Mouse (Mus musculus): ENCODE results near the gene Il9r. TPM values are rescaled to one million over a fixed set of nuclear protein-coding genes. Genes with fewer than 3 reads are reported as not detected.

Il9r gene
- polyA plus RNA-seq (2015; fragmentation: Nextera tagmentation; extraction: Ambion mirVana): not detected in 2 replicates

DNA sequence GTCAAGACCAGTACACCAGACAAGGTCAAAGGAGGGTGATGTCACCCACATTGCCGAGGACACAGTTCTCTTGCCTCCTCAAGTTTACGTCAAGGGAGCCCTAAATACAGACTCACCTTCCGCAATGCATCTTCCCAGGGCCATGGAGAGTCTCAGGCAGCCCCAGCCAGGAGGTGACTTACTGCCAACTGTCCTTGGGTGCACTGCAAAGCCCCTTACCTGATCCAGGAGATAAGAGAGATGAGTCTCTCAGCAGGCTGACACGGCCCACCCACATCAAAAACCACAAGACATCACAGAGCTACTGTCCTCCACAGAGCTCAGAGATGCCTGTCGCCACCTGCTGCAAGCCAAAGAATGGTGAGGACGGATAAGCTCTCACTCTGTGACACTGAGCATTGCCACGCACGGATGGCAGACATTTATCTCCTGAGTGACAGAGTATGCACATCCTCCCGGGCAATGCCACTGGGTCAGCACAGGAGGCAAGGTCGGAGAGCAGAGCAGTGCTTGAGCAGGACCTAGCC, at the start of gene Il9r:
Il9r (minus strand) TSS at position 205 of the 527 bp plus-strand sequence.
- no peak within 1 kb of the TSS for H3K4me2 ChIP-seq (replicated peaks; ENCODE audit: low read depth)
- 67% methylated on average over 10 of the region's 10 CpGs for WGBS
- 0 out of 2 replicates have a peak, but pooled peaks cover 3% of the 10 kb centered on the region for H3K4me1 ChIP-seq (replicated peaks; ENCODE audit: control insufficient read depth, insufficient read depth, low read length)
- no peak for TF ChIP-seq CTCF (IDR thresholded peaks at IDR 0.05; ENCODE audit: low read depth)
- no peak within 1 kb of the TSS for H3K27ac ChIP-seq (ENCODE audit: low read depth, low read length)
- no peaks in the 10 kb centered on the region for H3K36me3 ChIP-seq (ENCODE audit: control insufficient read depth, insufficient read depth)
- no peaks in the 10 kb centered on the region for H3K9me3 ChIP-seq (ENCODE audit: control insufficient read depth)
- no peaks in the 10 kb centered on the region for H3K27me3 ChIP-seq (replicated peaks; ENCODE audit: control insufficient read depth, insufficient read depth, low read length)
- ATAC-seq: no peak
- H3K9ac ChIP-seq (ENCODE audit: low read depth, low read length): no peak within 1 kb of the TSS
- H3K4me3 ChIP-seq (ENCODE audit: low read depth, low read length): no peak within 1 kb of the TSS

DNA sequence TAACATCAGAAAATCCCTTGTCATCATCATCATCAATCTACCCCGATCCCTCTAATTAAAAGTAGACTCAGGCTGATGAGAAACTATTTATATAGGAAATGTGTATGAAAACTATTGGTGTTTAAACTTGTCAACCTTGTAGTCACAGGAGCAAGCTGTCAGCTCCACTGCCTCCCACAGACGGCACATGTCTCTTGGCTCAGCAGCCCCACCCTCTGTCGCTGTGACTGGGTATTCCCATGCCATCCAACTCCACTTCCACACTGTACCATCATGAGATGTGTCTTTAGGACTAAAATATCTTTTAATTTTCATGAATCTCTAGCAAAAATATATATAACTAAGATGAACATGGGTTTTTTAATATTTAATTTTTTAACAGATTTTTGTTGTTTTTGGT, 48.3 kb upstream of the Il9r start:
- H3K4me1 ChIP-seq (replicated peaks; ENCODE audit: control insufficient read depth, insufficient read depth, low read length): no peaks in the 10 kb centered on the region
- H3K27ac ChIP-seq (ENCODE audit: low read depth, low read length): no peak overlapping the region
- no peak for TF ChIP-seq CTCF (IDR thresholded peaks at IDR 0.05; ENCODE audit: low read depth)
- H3K4me3 ChIP-seq (ENCODE audit: low read depth, low read length): no peak overlapping the region
- no peak overlapping the region for H3K4me2 ChIP-seq (replicated peaks; ENCODE audit: low read depth)
- no peaks in the 10 kb centered on the region for H3K9me3 ChIP-seq (ENCODE audit: control insufficient read depth)
- 77% methylated on average over 3 of the region's 3 CpGs for WGBS
- ATAC-seq: no peak
- H3K9ac ChIP-seq (ENCODE audit: low read depth, low read length): no peak overlapping the region
- no peaks in the 10 kb centered on the region for H3K27me3 ChIP-seq (replicated peaks; ENCODE audit: control insufficient read depth, insufficient read depth, low read length)
- H3K36me3 ChIP-seq (ENCODE audit: control insufficient read depth, insufficient read depth): peaks cover 49% of the 10 kb centered on the region

DNA sequence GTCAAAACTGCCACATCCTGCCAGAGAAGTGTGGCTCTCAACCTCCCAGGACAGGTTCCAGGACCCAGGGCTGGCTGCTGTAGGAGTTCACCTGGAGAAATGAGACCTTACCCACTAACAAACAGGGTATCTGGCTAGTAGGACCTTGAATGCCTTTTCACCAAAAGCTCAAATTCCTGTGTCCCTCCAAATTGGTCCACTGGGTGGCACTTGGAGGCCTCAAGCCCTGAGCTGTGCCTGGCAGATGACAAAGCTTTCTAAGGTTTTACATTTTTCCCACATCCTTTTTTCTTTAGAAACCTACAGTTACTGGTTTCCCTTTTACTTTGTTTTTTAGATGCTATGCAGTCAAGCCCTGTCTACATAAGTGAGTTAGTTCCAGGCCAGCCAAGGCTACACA, 47.0 kb upstream of the Il9r start:
- peak; percentile 36 for TF ChIP-seq CTCF (IDR thresholded peaks at IDR 0.05; ENCODE audit: low read depth)
- Histone ChIP-seq H3K27me3 (replicated peaks; ENCODE audit: control insufficient read depth, insufficient read depth, low read length) (no peaks in the 10 kb centered on the region), H3K27ac (ENCODE audit: low read depth, low read length) (no peak overlapping the region), H3K4me1 (replicated peaks; ENCODE audit: control insufficient read depth, insufficient read depth, low read length) (no peaks in the 10 kb centered on the region; the same call in 1 of the 2 replicates), H3K4me2 (replicated peaks; ENCODE audit: low read depth) (no peak overlapping the region), H3K9me3 (ENCODE audit: control insufficient read depth) (no peaks in the 10 kb centered on the region), H3K9ac (ENCODE audit: low read depth, low read length) (no peak overlapping the region), H3K4me3 (ENCODE audit: low read depth, low read length) (no peak overlapping the region), H3K36me3 (ENCODE audit: control insufficient read depth, insufficient read depth) (peaks cover 51% of the 10 kb centered on the region)
- ATAC-seq: no peak

DNA sequence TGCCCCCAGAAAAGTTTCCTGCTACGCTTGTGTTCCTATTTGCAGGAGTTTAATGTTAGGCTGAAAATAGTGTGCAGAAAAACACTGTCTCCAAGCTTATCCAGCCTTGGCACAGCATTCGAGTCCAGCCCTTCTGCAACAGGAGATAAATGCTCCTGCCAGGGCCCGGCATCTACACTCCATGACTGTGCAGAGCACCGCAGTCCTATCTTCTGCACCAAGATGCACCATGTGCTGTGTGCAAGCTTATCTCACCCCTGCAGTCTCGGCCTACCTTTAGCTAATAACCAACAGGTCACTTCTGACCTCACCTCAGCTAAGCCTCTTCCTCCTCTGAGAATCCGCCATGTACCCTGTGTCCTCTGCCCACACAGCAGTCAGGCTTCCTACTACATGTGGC, 45.5 kb upstream of the Il9r start:
- ATAC-seq: peak; percentile 28; the same call in 1 of the 2 replicates
- H3K4me2 ChIP-seq (replicated peaks; ENCODE audit: low read depth): no peak overlapping the region
- no peak overlapping the region for H3K4me3 ChIP-seq (ENCODE audit: low read depth, low read length)
- no peaks in the 10 kb centered on the region for H3K27me3 ChIP-seq (replicated peaks; ENCODE audit: control insufficient read depth, insufficient read depth, low read length)
- 90% methylated on average over 6 of the region's 6 CpGs for WGBS
- H3K36me3 ChIP-seq (ENCODE audit: control insufficient read depth, insufficient read depth): peaks cover 59% of the 10 kb centered on the region
- no peak overlapping the region for H3K27ac ChIP-seq (ENCODE audit: low read depth, low read length)
- H3K9ac ChIP-seq (ENCODE audit: low read depth, low read length): no peak overlapping the region
- no peaks in the 10 kb centered on the region for H3K9me3 ChIP-seq (ENCODE audit: control insufficient read depth)
- TF ChIP-seq CTCF (IDR thresholded peaks at IDR 0.05; ENCODE audit: low read depth): no peak
- H3K4me1 ChIP-seq (replicated peaks; ENCODE audit: control insufficient read depth, insufficient read depth, low read length): peaks cover 2% of the 10 kb centered on the region; the same call in 1 of the 2 replicates

DNA sequence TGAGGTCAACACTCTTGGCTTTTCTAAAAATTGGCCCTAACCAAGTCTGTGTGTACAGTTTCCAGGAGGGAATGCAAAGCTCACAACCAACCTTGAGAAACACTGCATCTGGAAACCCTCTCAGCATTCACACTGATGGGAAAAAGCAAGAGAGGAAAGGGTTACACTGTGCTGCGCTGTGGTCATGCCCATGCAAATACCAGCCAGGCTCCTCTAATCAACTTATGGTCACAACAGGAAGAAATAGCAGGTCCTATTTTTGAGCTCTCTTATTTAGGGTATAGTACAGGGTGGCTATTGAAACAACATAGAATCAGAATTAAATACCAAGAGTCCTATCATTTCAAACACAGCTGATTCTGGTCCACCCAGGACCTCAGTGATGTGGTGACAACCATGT, 44.5 kb upstream of the Il9r start:
- 87% methylated on average over 1 of the region's 1 CpGs for WGBS
- peaks cover 58% of the 10 kb centered on the region for H3K36me3 ChIP-seq (ENCODE audit: control insufficient read depth, insufficient read depth)
- no peak overlapping the region for H3K27ac ChIP-seq (ENCODE audit: low read depth, low read length)
- H3K9ac ChIP-seq (ENCODE audit: low read depth, low read length): no peak overlapping the region
- H3K4me3 ChIP-seq (ENCODE audit: low read depth, low read length): no peak overlapping the region
- ATAC-seq: no peak
- no peaks in the 10 kb centered on the region for H3K27me3 ChIP-seq (replicated peaks; ENCODE audit: control insufficient read depth, insufficient read depth, low read length)
- H3K9me3 ChIP-seq (ENCODE audit: control insufficient read depth): no peaks in the 10 kb centered on the region
- H3K4me1 ChIP-seq (replicated peaks; ENCODE audit: control insufficient read depth, insufficient read depth, low read length): peaks cover 2% of the 10 kb centered on the region; the same call in 1 of the 2 replicates
- no peak overlapping the region for H3K4me2 ChIP-seq (replicated peaks; ENCODE audit: low read depth)
- no peak for TF ChIP-seq CTCF (IDR thresholded peaks at IDR 0.05; ENCODE audit: low read depth)

DNA sequence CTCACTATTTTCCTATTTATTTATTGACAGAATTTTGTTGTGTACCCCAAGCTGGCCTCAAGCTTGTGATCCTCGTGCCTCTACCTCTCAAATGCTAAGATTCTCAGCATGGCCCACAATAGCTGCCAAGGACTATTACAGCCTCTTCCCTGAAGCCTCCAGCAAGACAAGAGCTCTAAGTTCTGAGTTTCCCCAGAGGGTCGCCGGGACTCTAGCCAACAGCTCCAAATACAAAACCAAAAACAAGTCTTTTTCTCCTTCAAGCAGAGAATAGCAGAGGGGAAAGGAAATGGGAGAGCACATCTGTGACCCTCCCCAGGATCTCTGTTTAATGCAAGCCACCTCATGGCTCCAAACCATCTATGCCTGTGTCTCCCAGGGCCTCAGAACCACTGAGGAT, 44.0 kb upstream of the Il9r start:
- no peak overlapping the region for H3K9ac ChIP-seq (ENCODE audit: low read depth, low read length)
- no peak for ATAC-seq
- no peak overlapping the region for H3K4me3 ChIP-seq (ENCODE audit: low read depth, low read length)
- no peak for TF ChIP-seq CTCF (IDR thresholded peaks at IDR 0.05; ENCODE audit: low read depth)
- H3K36me3 ChIP-seq (ENCODE audit: control insufficient read depth, insufficient read depth): peaks cover 57% of the 10 kb centered on the region
- H3K27ac ChIP-seq (ENCODE audit: low read depth, low read length): no peak overlapping the region; the same call in 1 of the 2 replicates
- no peak overlapping the region for H3K4me2 ChIP-seq (replicated peaks; ENCODE audit: low read depth)
- H3K27me3 ChIP-seq (replicated peaks; ENCODE audit: control insufficient read depth, insufficient read depth, low read length): no peaks in the 10 kb centered on the region
- H3K9me3 ChIP-seq (ENCODE audit: control insufficient read depth): no peaks in the 10 kb centered on the region
- peaks cover 2% of the 10 kb centered on the region; the same call in 1 of the 2 replicates for H3K4me1 ChIP-seq (replicated peaks; ENCODE audit: control insufficient read depth, insufficient read depth, low read length)
- WGBS: 71% methylated on average over 3 of the region's 3 CpGs

Measured in intestine, postnatal 0 days (tissue).